Mouse (Mus musculus) embryo, embryonic 9.5 days (tissue): ENCODE measurements around the gene Ccdc85a.

ENCODE experiments used
- DNase-seq: peaks from one replicate; pipeline ENCODE4 v3.0.0-alpha.2; 2017; ENCODE audit errors: extremely low spot score

Gene Ccdc85a

GRCm38 (mm10) chr11:28583911-28584434 is at the start of gene Ccdc85a:
TSS of gene Ccdc85a (minus strand) at chr11:28584324.
- DNase-seq: peak; percentile 88

GRCm38 (mm10) chr11:28633571-28634125 is 49.5 kb upstream of the Ccdc85a start:
- peak; percentile 57 for DNase-seq

DNA sequence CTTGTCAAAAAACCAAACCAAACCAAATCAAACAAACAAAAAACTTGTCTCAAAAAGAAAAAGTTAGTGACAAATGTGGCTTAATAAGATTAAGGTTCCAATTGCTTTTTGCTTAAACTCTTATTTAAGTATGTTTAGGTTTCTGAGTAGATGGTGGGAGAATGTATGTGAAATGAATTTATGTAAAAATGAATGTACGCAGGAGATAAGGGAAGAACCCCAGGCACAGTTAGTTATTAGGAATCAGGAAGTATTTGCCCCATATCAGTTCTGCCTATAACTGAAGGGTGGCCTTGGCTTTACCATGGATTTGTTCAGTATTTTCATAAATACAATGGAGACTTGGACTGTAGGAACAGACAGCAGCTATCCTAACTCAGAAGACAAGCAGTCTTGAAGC is 49.0 kb upstream of the Ccdc85a start:
- no peak for DNase-seq

- DNase-seq: no peak
Measured at GRCm38 (mm10) chr11:28630771-28631170, 46.6 kb upstream of the Ccdc85a start.

GRCm38 (mm10) chr11:28610781-28611491 is 26.8 kb upstream of the Ccdc85a start:
- DNase-seq: peak; percentile 29

DNA sequence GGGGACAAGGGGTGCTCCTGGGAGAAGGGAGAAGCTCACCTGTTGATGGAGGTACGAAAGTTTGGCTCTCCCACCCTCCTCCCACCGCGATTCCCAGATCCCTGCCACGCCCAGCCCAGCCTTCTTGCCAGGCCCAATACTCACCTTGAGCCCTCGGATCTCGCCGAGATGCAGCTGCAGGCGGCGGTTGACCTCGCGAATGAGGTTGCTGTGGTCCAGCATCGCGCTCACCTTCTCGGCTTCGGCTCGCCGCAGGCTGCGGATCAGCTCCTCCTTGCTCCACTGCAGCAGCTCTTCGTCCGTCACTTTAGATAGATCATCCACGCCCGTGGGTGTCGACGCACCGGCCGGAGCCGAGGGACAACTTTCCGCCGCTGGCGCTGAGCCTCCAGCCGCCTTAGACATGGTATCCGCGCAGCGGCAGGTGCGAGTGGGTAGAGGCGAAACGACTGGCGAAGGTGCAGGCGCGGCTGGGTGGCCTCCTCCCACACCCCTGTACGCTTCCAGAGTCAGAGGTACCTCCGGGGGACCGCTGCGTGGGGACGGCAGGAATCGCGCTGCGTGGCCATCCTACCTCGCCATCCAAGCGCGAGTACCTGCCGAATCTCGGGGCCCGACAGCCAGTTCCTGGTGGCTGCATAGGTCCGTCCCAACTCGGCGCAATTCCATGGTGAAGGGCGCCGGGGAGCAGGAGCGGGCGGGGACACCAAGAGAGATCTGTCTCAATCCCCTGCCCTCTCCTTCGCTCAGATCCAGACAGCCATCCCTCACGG is 800 bp downstream of the Ccdc85a start:
- DNase-seq: peak; percentile 44

DNA sequence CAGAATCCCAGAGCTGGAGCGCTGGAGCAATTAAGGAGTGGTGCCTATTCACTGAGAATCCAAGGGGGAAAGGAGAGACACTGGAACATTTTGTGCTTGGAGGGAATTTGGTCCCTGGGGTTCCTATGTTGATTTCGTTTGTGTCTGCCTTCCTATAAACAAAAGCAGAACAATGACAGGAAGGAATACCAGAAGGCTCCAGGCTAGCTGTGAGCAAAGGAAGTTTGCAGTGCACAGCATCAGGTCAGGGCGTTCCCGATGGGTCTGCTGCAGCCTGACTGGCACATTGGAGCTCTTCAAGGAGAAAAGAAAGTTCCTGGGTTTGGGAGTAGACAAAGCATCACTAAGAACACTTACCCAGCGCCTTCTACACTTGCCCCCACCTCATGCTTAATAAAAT is 1.9 kb downstream of the Ccdc85a start:
- no peak for DNase-seq

- no peak for DNase-seq
Measured at GRCm38 (mm10) chr11:28572423-28572822, 11.7 kb downstream of the Ccdc85a start.

DNA sequence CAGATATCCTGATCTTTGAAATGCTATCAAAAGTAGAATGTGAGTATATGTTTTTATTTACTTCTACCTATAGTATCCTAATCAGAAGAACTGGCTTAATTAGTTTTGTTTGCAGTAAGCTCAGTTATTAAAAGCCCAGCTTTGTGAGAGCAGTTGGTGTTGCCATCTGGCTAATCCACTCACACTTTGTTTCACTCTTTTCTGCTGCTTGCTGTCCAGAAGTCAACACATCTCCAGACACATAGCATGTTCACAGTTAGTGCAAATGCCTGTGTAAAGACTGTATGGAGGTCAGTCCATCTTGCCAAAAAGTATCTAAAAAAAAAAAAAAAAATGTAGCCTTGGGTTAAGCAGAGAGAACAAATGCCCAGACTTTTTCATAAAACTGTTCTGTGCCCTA is 27.7 kb downstream of the Ccdc85a start:
- no peak for DNase-seq

DNA sequence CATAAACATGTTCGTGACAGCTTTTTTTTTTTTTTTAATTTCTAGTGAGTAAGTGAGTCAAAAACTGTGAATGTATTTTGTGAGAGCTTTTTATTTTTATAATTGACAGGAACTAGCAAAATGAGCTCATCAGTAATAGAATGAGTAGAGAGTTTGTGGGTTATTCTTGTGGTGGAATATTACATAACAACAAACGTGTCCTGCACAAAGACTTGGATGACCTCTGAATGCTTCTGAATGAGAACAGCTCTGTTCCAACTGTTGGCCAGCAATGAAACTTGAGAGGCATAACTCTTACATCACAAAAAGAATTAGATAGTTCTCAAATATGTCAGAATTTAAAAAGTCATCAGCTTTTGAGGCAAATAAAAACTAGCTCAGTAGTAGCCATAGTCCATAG is 40.7 kb downstream of the Ccdc85a start:
- no peak for DNase-seq

GRCm38 (mm10) chr11:28541307-28541706 is 42.8 kb downstream of the Ccdc85a start:
- DNase-seq: no peak

DNA sequence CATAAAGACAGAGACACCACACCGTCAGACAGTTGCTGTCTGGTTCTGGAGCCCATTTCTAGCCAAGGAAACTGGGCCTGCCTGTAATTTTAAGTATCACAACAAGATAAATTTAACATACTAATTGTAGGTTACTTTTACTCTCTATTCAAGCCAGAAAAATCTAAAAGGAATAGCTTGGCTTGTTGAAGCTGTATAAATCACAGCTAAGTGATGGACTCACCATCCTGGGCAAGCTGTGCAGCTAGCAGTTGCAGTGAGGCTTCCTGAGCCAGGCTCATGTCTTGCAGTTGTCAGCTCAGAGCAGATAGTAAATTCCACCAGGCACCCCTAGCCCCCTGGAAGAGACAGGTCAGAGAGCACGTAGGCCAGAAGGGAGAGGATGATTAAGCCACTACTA is 50.8 kb downstream of the Ccdc85a start:
- no peak for DNase-seq

- no peak for DNase-seq
Measured at GRCm38 (mm10) chr11:28501190-28501589, 82.9 kb downstream of the Ccdc85a start.

DNA sequence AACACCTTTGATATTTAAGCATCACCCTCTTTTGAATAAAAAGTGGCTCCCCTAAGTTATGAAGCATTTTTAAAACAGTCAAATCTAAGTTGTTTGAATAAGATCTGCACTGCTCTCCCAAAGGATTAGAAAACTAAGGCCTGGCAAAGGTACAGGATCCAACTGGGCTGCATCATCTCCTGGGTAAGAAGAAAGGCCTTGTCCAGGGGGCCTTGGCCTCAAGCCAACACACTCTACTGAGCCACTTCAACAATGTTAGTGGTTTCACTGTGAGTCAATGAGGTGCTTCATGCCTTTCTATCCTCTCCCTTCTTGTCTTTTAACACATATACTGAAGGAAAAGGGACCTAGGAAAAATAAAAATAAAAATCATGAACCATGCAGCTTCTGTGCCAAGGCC is 87.1 kb downstream of the Ccdc85a start:
- no peak for DNase-seq

GRCm38 (mm10) chr11:28493362-28493761 is 90.8 kb downstream of the Ccdc85a start:
- DNase-seq: no peak

- no peak for DNase-seq
Measured at GRCm38 (mm10) chr11:28491330-28491729, 92.8 kb downstream of the Ccdc85a start.

GRCm38 (mm10) chr11:28484083-28484729 is 99.9 kb downstream of the Ccdc85a start:
- no peak for DNase-seq

- no peak for DNase-seq
Measured at GRCm38 (mm10) chr11:28477088-28477487, 107.0 kb downstream of the Ccdc85a start.

GRCm38 (mm10) chr11:28465726-28466125 is 118.4 kb downstream of the Ccdc85a start:
- DNase-seq: no peak

GRCm38 (mm10) chr11:28464926-28465325 is 119.2 kb downstream of the Ccdc85a start:
- no peak for DNase-seq

DNA sequence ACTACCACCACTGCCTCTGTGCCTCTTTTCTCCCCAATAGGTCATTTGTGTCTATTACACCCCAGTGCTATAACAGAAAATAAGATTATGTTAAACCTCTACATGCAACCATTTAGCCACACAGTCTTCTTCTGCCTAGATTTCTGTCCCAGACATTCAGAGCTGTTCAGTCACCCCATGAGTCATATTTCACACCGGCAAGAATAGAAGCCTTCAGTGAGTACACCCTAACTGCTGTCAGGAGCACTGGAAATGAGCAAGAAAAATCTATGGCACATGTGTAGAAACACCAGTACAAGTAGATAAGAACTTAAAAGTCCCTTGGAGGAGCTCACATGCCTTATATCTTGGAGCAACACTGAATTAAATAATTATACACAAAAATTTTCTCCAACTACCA is 125.0 kb downstream of the Ccdc85a start:
- DNase-seq: no peak

GRCm38 (mm10) chr11:28439877-28440276 is 144.2 kb downstream of the Ccdc85a start:
- DNase-seq: no peak
